Mouse (Mus musculus) intestine, postnatal 0 days (tissue): Measurements from ENCODE around the gene Fam136a. TPM values are rescaled to one million over a fixed set of nuclear protein-coding genes. Genes with fewer than 3 reads are reported as not detected.

ENCODE experiments used
- ATAC-seq: fragments of 200-750 bp; cut with Nextera tagmentation; 2 replicates; pipeline ENCODE4 v1.8.0; 2017; ENCODE audit warnings: mild to moderate bottlenecking, moderate TSS enrichment, moderate library complexity
- H3K27ac ChIP-seq: fragments of 300-500 bp; sonication (generic); 2 replicates; pipeline ENCODE4 v1.5.1; 2014; ENCODE audit warnings: mild to moderate bottlenecking, low read depth, low read length, moderate library complexity
- H3K27me3 ChIP-seq: fragments of 300-500 bp; sonication (generic); replicated peaks from 2 replicates; pipeline ENCODE4 v1.6.1; 2014; ENCODE audit warnings: low read length, mixed read lengths; ENCODE audit not compliant: control insufficient read depth, insufficient read depth
- H3K36me3 ChIP-seq: fragments of 300-500 bp; sonication (generic); 2 replicates; pipeline ENCODE4 v1.6.1; 2014; ENCODE audit warnings: mild to moderate bottlenecking, moderate library complexity; ENCODE audit not compliant: control insufficient read depth, insufficient read depth
- H3K4me1 ChIP-seq: fragments of 300-500 bp; sonication (generic); replicated peaks from 2 replicates; pipeline ENCODE4 v1.6.1; 2014; ENCODE audit warnings: antibody characterized with exemption, low read length, mixed read lengths; ENCODE audit not compliant: control insufficient read depth, insufficient read depth
- H3K4me2 ChIP-seq: fragments of 300-500 bp; sonication (generic); replicated peaks from 2 replicates; pipeline ENCODE4 v1.6.1; 2014; ENCODE audit warnings: low read depth, mild to moderate bottlenecking, moderate library complexity
- H3K4me3 ChIP-seq: fragments of 300-500 bp; sonication (generic); 2 replicates; pipeline ENCODE4 v1.5.1; 2014; ENCODE audit warnings: low read depth, low read length
- H3K9ac ChIP-seq: fragments of 300-500 bp; sonication (generic); 2 replicates; pipeline ENCODE4 v1.6.1; 2014; ENCODE audit warnings: mild to moderate bottlenecking, low read depth, low read length
- H3K9me3 ChIP-seq: fragments of 300-500 bp; sonication (generic); 2 replicates; pipeline ENCODE4 v1.6.1; 2016; ENCODE audit warnings: mixed run types; ENCODE audit not compliant: control insufficient read depth
- CTCF ChIP-seq: sonication (generic); IDR thresholded peaks from 2 replicates; pipeline ENCODE4 v1.5.1; 2016; ENCODE audit warnings: low read depth, mild to moderate bottlenecking, control low read depth, antibody characterized with exemption, moderate library complexity
- WGBS: fragments of 180-500 bp; shearing (Covaris S2); extraction: QIAGEN DNeasy Blood & Tissue Kit; methylation state at CpG from one replicate; pipeline ENCODE4 v1.1.7; 2014; 5-methylcytosine and 5-hydroxymethylcytosine counted together
- polyA plus RNA-seq: library from polyadenylated mRNA; unstranded; fragments of >200 nt; fragmentation: Nextera tagmentation; extraction: Ambion mirVana; gene quantifications from 2 replicates; pipeline ENCODE4 v1.2.1, GENCODE M21; 2015

The Fam136a gene
- polyA plus RNA-seq, 1 experiment from 2014 or later, result 65.8 TPM

- H3K9ac ChIP-seq, result no peak overlapping the region
- WGBS, result 21% methylated on average over 7 of the region's 7 CpGs
- no peaks in the 10 kb centered on the region for H3K36me3 ChIP-seq
- H3K27ac ChIP-seq, result no peak overlapping the region
- no peaks in the 10 kb centered on the region for H3K27me3 ChIP-seq
- ATAC-seq, result no peak
- H3K4me3 ChIP-seq, result no peak overlapping the region
- no peak for TF ChIP-seq CTCF
- H3K4me1 ChIP-seq, result no peaks in the 10 kb centered on the region
- H3K9me3 ChIP-seq, result no peaks in the 10 kb centered on the region
- no peak overlapping the region for H3K4me2 ChIP-seq
These were observed 21.8 kb upstream of the Fam136a start for GRCm38 (mm10) chr6:86343656-86344055.

GRCm38 (mm10) chr6:86346063-86346462 lies 19.4 kb upstream of the Fam136a start:
- Histone ChIP-seq H3K27ac (no peak overlapping the region), H3K9ac (no peak overlapping the region), H3K9me3 (no peaks in the 10 kb centered on the region), H3K4me1 (no peaks in the 10 kb centered on the region), H3K4me2 (no peak overlapping the region), H3K27me3 (no peaks in the 10 kb centered on the region), H3K36me3 (no peaks in the 10 kb centered on the region), H3K4me3 (no peak overlapping the region)
- WGBS, result 51% methylated on average over 2 of the region's 2 CpGs
- TF ChIP-seq CTCF, result no peak
- no peak for ATAC-seq

DNA sequence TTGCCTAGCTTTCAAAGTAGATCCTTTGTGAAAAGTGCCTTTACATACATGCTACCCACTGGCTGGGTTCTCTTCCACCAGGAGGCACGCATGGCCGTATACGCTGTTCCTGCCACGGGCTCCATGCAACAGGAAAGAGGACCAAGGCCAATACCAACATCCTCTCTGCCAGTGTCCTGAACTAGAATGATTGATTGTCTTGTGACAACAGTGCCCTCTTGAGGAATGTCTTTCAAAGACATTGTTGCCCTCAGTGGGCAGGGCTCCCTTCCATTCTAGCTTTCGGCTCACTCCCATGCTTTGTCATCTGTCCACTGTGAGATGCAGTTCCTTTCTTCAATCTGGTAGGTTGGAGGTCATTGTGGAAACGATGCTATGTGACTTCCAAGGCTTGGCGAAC lies 16.2 kb upstream of the Fam136a start:
- Histone ChIP-seq H3K27ac (no peak overlapping the region), H3K36me3 (no peaks in the 10 kb centered on the region), H3K9ac (no peak overlapping the region), H3K4me1 (no peaks in the 10 kb centered on the region), H3K27me3 (no peaks in the 10 kb centered on the region), H3K4me2 (no peak overlapping the region), H3K9me3 (no peaks in the 10 kb centered on the region), H3K4me3 (no peak overlapping the region)
- 54% methylated on average over 7 of the region's 7 CpGs for WGBS
- ATAC-seq, result peak; percentile 31; the same call in 1 of the 2 replicates
- peak; percentile 84 for TF ChIP-seq CTCF

DNA sequence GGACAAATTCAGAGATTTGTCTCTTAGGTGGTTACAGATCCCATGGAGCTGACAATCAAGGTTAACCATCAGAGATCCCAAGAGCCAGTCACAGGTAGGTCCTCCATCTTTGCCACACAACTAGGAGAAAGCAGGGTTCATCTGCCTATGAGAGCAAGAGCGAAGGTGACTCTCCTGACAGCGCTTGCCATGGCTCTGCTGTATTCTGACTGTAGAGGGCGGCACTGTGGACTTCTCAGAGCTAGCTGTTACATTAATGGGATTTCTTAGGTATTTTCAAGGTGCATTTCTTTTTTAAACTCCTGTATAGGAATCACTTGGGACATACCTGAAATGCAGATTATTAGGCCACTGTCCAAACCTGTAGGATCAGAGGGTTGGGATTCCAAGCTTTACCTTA lies 10.5 kb upstream of the Fam136a start:
- WGBS, result 70% methylated on average over 3 of the region's 3 CpGs
- no peak for ATAC-seq
- TF ChIP-seq CTCF, result peak; percentile 48

DNA sequence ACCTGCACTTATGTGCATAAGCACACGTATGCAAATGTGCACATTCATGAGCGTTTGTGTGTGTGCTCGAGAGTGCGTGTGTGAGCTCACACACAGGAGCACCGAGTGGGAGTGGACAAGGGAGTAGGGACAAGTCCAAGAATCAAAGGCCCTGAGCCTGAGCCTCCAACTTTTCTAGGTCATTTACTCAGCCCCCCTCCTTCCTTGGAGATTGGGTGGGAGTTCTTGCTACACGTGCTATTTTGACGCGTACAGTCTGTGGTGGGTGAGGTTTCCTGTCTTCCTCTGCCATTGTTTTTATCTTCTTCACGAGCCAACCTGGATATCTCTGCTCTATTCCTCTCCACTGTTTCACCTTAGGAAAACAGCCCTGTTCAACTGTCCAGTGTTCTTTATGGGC lies 8.5 kb upstream of the Fam136a start:
- Histone ChIP-seq H3K4me3 (no peak overlapping the region), H3K4me1 (no peaks in the 10 kb centered on the region), H3K36me3 (no peaks in the 10 kb centered on the region), H3K9ac (no peak overlapping the region), H3K9me3 (no peaks in the 10 kb centered on the region), H3K27me3 (no peaks in the 10 kb centered on the region), H3K27ac (no peak overlapping the region), H3K4me2 (no peak overlapping the region)
- WGBS, result 72% methylated on average over 9 of the region's 9 CpGs
- no peak for TF ChIP-seq CTCF
- ATAC-seq, result no peak

More for the DNA sequence above, 10.5 kb upstream of the Fam136a start:
- Histone ChIP-seq H3K36me3 (no peaks in the 10 kb centered on the region), H3K4me2 (no peak overlapping the region), H3K9me3 (no peaks in the 10 kb centered on the region), H3K27me3 (no peaks in the 10 kb centered on the region), H3K27ac (no peak overlapping the region), H3K4me1 (no peaks in the 10 kb centered on the region), H3K9ac (no peak overlapping the region), H3K4me3 (no peak overlapping the region)

DNA sequence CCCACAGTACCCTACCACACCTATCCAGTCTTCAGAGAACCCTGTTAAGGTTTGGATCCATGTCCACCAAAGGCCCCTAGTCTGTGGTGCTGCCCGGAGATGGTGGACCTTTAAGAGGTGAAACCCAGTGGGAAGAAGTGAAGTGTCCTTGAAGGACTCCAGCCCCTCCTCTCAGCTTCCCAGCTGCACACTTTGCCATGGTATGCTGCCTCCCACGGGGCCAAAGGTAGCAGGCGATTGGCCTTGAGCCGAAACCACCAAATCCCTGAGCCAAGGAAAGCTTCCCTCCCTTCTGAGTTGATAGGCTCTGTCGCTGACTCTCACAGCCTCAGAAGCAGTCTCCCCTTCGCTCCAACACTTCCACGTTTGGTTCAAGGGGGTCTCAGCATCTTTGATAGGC lies 4.8 kb upstream of the Fam136a start:
- no peak overlapping the region for H3K27ac ChIP-seq
- no peaks in the 10 kb centered on the region for H3K9me3 ChIP-seq
- ATAC-seq, result no peak
- TF ChIP-seq CTCF, result no peak
- no peaks in the 10 kb centered on the region for H3K4me1 ChIP-seq
- no peaks in the 10 kb centered on the region for H3K36me3 ChIP-seq
- H3K4me2 ChIP-seq, result no peak overlapping the region
- 51% methylated on average over 7 of the region's 7 CpGs for WGBS
- H3K4me3 ChIP-seq, result no peak overlapping the region
- H3K27me3 ChIP-seq, result no peaks in the 10 kb centered on the region
- no peak overlapping the region for H3K9ac ChIP-seq

DNA sequence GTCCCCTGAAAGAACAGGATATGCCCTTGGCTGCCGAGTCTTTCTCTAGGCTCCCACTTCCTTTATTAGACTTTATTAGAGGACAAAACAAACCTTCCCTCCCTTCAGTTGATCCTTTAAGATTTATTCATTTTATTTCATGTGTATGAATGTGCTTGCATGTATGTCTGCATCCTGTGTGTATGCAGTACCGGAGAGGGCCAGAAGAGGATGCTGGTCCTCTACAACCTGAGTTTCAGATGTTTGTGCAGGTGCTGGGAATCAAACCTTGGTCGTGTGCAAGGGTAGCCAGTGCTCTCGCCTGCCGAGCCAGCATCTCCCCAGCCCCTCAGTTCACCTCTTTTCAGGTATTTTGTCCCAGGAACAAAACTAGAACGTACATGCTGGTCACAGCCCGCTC lies 4.1 kb upstream of the Fam136a start:
- no peak overlapping the region for H3K4me2 ChIP-seq
- no peaks in the 10 kb centered on the region for H3K4me1 ChIP-seq
- H3K4me3 ChIP-seq, result no peak overlapping the region
- H3K27me3 ChIP-seq, result no peaks in the 10 kb centered on the region
- H3K9ac ChIP-seq, result no peak overlapping the region
- no peaks in the 10 kb centered on the region for H3K9me3 ChIP-seq
- H3K27ac ChIP-seq, result no peak overlapping the region
- WGBS, result 88% methylated on average over 7 of the region's 7 CpGs
- H3K36me3 ChIP-seq, result no peaks in the 10 kb centered on the region
- TF ChIP-seq CTCF, result peak; percentile 29
- ATAC-seq, result no peak
